Mouse (Mus musculus) spleen, postnatal 36 days (tissue): ENCODE measurements at regions not wholly inside any gene's neighbourhood (a gene's known extent, or its start where the extent isn't known, plus 50 kb on each side); places are given as distances from the start of the nearest gene placed in this dataset.

Experiments
- DNase-seq, 2 experiments: peaks; one replicate each; pipeline ENCODE4 v3.0.0; 2022; ENCODE audit warnings: low spot score in 2 of 2, mixed read lengths in 1 of 2

GRCm38 (mm10) chr4:114716703-114717102 is 104.8 kb upstream of the Gm12830 start:
- no peak for DNase-seq

DNA sequence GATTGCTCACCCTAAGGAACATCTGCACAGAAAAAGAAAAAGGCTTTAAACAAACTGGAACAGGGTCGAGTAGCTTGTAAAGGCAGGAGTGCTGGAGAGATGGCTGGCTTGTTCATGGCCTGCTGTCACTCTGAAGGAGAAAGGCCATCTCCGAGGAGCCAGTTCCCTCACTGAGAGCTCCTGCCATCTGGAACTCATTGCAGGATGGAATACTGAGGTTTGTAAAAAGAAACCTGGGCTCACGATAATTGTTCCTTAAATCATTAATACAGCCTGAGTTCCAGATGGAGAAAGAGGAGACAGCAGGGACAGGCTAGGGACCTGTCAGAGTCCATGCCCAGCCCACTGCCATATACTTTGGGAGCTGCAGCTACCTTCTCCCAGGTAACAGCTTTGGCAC is 100.8 kb upstream of the Gm12830 start:
- DNase-seq: no peak

- DNase-seq: no peak
Measured at GRCm38 (mm10) chr4:114721386-114721785, 100.1 kb upstream of the Gm12830 start.

DNA sequence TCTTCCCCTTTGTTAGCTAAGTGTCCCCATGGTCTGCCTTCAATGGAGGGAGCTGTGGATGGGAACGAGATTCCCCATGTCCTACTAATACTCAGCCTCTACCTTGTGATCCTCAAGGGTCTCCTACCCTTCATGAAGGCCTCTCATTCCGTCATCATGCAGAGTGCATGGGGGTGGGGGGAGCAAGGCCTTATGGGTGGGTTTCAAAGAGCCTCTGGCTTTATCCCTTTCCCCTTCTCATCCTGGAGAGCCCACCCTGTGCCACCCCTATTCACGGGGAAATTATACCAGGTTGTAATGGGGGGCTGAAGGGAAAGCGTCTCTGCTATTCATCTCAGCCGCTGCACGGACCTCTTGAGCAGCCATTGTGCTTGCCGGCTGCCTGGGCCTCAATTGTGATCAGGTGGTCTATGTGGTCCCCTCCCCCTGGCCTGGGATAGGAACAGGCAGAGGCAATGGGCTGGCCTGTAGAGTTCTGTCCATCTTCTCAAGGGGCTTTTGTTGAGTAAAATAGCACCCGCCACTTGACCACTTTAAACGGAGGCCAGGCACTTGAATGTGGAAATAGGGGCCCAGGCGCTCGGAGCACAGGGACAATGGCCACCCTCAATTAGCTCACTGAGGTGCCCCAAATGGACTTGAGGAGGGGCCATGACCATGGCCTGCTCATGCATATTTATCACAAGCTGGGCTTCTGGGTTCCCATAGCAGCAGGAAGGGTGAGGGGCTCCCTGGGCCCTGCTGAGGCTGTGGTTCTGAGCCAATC is 93.1 kb upstream of the Gm12830 start:
- no peak for DNase-seq

DNA sequence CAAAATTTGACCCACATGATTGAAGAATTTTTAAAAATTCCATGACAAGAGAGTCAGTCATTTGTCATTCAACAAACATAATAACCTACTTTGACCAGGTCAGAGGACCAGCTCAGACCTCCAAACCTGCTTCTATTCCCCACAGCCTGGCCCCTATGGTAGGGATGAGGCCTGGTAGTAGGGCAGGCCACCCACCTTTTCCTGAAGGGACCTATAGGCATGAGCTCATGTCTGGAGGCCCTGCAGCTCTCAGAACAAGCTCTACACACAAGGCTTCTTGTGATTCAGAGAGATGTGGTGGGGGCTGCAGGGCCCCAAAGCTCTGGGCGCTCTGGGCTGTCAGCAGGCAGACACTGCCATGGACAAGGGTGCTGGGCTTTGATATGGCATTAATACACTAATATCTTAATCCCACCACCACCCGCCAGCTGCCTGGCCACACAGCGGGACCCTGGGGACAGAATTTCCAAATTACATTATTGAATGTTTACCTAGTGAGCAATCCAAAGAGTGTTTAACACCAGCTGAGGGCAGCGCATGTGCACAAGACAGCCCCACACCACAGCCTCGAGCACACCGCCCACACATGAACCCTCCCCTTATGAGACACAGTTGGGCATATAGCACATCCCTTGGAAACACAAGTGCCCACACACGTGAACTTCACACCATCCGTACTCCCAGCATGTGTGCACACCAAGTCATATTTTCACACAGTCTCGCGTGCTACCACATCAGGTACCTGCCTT is 88.1 kb upstream of the Gm12830 start:
- DNase-seq: no peak

GRCm38 (mm10) chr4:114738903-114739667 is 82.4 kb upstream of the Gm12830 start:
- DNase-seq: no peak

GRCm38 (mm10) chr4:114748131-114748530 is 73.4 kb upstream of the Gm12830 start:
- no peak for DNase-seq

GRCm38 (mm10) chr4:114759837-114760236 is 61.7 kb upstream of the Gm12830 start:
- DNase-seq: no peak

DNA sequence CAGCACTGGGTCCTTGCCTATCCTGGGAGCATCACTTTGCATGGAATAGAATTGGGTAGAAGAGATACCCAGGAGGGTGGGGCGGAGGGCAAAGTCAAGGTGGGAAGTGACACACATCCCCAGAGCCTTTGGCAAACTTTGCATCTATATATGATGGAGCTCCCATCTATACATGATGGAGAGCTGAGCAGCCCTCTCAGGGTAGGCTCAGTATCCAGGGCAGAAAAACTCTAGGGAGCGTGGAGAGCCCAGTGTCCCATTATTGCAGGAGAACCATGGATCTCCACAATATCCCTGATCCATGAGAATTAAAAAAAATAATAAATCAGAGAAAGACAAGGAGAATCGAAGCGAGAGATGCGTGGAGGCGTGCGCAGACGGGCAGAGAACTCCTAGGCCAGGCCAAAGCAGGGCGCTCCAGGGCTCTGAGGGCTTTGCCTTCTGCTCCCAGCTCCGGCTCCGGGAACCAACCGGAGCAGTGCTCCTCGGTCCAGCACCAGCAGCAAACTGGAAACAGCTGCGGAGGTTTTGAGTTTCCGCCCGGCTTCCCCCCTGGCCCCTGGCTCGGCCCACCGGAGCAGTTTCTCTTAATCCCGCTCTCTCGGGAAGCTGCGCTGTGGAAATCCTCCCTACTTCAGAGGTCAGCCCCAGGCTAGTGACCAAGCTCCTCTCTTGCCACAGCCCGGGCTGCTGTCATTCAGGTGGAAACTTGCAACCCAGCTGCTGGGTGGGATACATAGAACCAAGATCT is 54.7 kb upstream of the Gm12830 start:
- DNase-seq: no peak
